In the genomic region with DNA sequence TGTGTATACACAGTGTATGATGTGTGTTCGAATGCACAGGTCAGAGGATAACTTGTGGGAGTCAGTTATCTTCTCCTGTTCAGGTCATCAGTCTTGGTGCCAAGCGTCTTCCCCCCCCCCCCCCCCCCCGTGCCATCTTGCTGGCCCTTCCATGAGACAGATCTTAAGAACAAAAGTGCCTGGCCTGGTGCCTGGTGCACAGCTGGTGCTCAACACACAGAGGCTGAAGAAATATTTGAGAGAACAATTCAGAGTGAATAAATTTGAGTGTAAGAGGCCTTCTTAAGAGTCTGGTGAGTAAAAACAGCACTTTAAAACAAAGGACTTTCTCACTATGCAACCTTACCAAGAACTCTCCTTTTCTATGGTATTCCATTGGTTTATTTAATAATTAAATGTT, we compare ENCODE assay signal across 16 mouse cellular contexts.
A peak's percentile ranks its signal among the peaks of the same experiment; 100 is the strongest.
DNase-seq lines count a peak whose midpoint lies in the region; ATAC-seq and TF ChIP-seq lines count a peak whose summit lies in the region.
"Had no signal": no experiment of that assay in that cellular context is flagged by ENCODE, and none has a peak within 500 bp of the region (broad histone marks: within the 10 kb centered on the region; RNA-seq: fewer than 3 reads in every experiment).

No protein-coding gene starts in this region.

- H3K4me3 ChIP-seq in hindbrain, postnatal 0 days (ENCODE audit: low read length) = no peak overlapping the region
- no peak overlapping the region for H3K4me3 ChIP-seq in hindbrain, embryonic 16.5 days (ENCODE audit: low read length)
- no peak overlapping the region for H3K4me3 ChIP-seq in lung, adult 2 months (replicated peaks; ENCODE audit: extremely low read depth, low read depth, low read length)
- H3K4me3 ChIP-seq: embryonic facial prominence, embryonic 10.5 days; forebrain, embryonic 13.5 days; heart, adult 2 months; heart, embryonic 12.5 days; hindbrain, embryonic 15.5 days had no signal

- intact Hi-C loops in gastrocnemius, postnatal 14 days (cut with DNase I; ENCODE audit: low total_unique reads) = loop anchor here (5.0 to 10.0 kb wide), 3 partner anchors 38 to 251 kb away; no protein-coding TSS in a partner anchor
- intact Hi-C loops in gastrocnemius, postnatal 36 days (cut with DNase I) = no loop called here

- no peak for TF ChIP-seq POLR2A in lung, adult 2 months (IDR thresholded peaks at IDR 0.05; ENCODE audit: borderline replicate concordance, extremely low read depth, low read depth, low read length)
- TF ChIP-seq POLR2A in brain, embryonic 14.5 days (IDR thresholded peaks at IDR 0.05; ENCODE audit: borderline replicate concordance, extremely low read depth, insufficient read depth, insufficient read length, poor library complexity, severe bottlenecking) = no peak

- no peak for ATAC-seq in hindbrain, postnatal 0 days
- ATAC-seq in hindbrain, embryonic 16.5 days = no peak
- ATAC-seq: forebrain, embryonic 13.5 days had no signal

- peaks cover 42% of the 10 kb centered on the region for H3K4me1 ChIP-seq in hindbrain, postnatal 0 days (ENCODE audit: insufficient read depth, low read length)
- peaks cover 45% of the 10 kb centered on the region for H3K4me1 ChIP-seq in hindbrain, embryonic 16.5 days (ENCODE audit: control insufficient read depth, insufficient read depth, low read depth, low read length)
- H3K4me1 ChIP-seq in lung, adult 2 months (ENCODE audit: control insufficient read depth, insufficient read depth, low read length) = no peaks in the 10 kb centered on the region

- H3K27ac ChIP-seq in hindbrain, postnatal 0 days = no peak overlapping the region
- no peak overlapping the region for H3K27ac ChIP-seq in hindbrain, embryonic 16.5 days (ENCODE audit: low read depth, low read length)
- H3K27ac ChIP-seq: embryonic facial prominence, embryonic 10.5 days; heart, adult 2 months had no signal

- TF ChIP-seq CTCF in hindbrain, postnatal 0 days (IDR thresholded peaks at IDR 0.05; ENCODE audit: low read depth) = no peak
- TF ChIP-seq CTCF in lung, adult 2 months (IDR thresholded peaks at IDR 0.05; ENCODE audit: insufficient read depth, low read length) = no peak
- TF ChIP-seq CTCF in brain, embryonic 14.5 days (IDR thresholded peaks at IDR 0.05; ENCODE audit: borderline replicate concordance, extremely low read depth, insufficient read depth, insufficient read length) = no peak

- H3K9me3 ChIP-seq in hindbrain, postnatal 0 days (ENCODE audit: low read length) = no peaks in the 10 kb centered on the region
- no peaks in the 10 kb centered on the region for H3K9me3 ChIP-seq in hindbrain, embryonic 16.5 days (ENCODE audit: control insufficient read depth, low read length)
- H3K9me3 ChIP-seq: embryonic facial prominence, embryonic 10.5 days; forebrain, embryonic 13.5 days; heart, embryonic 12.5 days; hindbrain, embryonic 15.5 days had no signal

- WGBS in hindbrain, postnatal 0 days = 39% methylated on average over 1 of the region's 3 CpGs
- WGBS in hindbrain, embryonic 16.5 days = 52% methylated on average over 3 of the region's 3 CpGs
- WGBS in lung, adult 2 months = 60% methylated on average over 3 of the region's 3 CpGs

- no peaks in the 10 kb centered on the region for H3K36me3 ChIP-seq in hindbrain, postnatal 0 days (ENCODE audit: insufficient read depth, low read length)
- H3K36me3 ChIP-seq in hindbrain, embryonic 16.5 days (ENCODE audit: control insufficient read depth, insufficient read depth, low read length) = no peaks in the 10 kb centered on the region
- H3K36me3 ChIP-seq: embryonic facial prominence, embryonic 10.5 days; heart, embryonic 12.5 days; hindbrain, embryonic 15.5 days had no signal

- no peak overlapping the region for H3K4me2 ChIP-seq in hindbrain, postnatal 0 days (ENCODE audit: low read depth, low read length)
- H3K4me2 ChIP-seq in hindbrain, embryonic 16.5 days (ENCODE audit: low read length) = no peak overlapping the region
- H3K4me2 ChIP-seq: forebrain, embryonic 13.5 days; heart, embryonic 12.5 days; hindbrain, embryonic 15.5 days had no signal

- H3K27me3 ChIP-seq in hindbrain, postnatal 0 days (ENCODE audit: insufficient read depth, low read length) = no peaks in the 10 kb centered on the region
- H3K27me3 ChIP-seq in hindbrain, embryonic 16.5 days (replicated peaks; ENCODE audit: control insufficient read depth, insufficient read depth, low read length) = no peaks in the 10 kb centered on the region
- H3K27me3 ChIP-seq: forebrain, embryonic 13.5 days; hindbrain, embryonic 15.5 days had no signal

- H3K9ac ChIP-seq in hindbrain, postnatal 0 days (replicated peaks; ENCODE audit: low read length) = no peak overlapping the region
- H3K9ac ChIP-seq in hindbrain, embryonic 16.5 days (ENCODE audit: low read depth, low read length) = no peak overlapping the region
- H3K9ac ChIP-seq: forebrain, embryonic 13.5 days; heart, embryonic 12.5 days; hindbrain, embryonic 15.5 days had no signal

- peak; percentile 27 for DNase-seq in gastrocnemius, postnatal 14 days
- DNase-seq in gastrocnemius, postnatal 36 days = no peak
- peak; percentile 55 for DNase-seq in hindbrain, postnatal 0 days (ENCODE audit: low spot score)
- peak; percentile 39 for DNase-seq in lung, postnatal 36 days
- no peak for DNase-seq in lung, adult 2 months
- DNase-seq in brain, embryonic 14.5 days (ENCODE audit: low read depth) = peak; percentile 85
- no peak for DNase-seq in thymus, postnatal 25 days
- DNase-seq: adrenal gland, adult 2 months; adrenal gland, postnatal 25 days; cerebellum, adult 2 months; heart, adult 2 months had no signal

Comparison
In these comparisons a context has a peak if more than half of its experiments do, and no peak if none do; other contexts are left out.
1. DNase-seq: peak in gastrocnemius, postnatal 14 days (single experiment), hindbrain, postnatal 0 days (single experiment), lung, postnatal 36 days (single experiment) and brain, embryonic 14.5 days (single experiment); none in gastrocnemius, postnatal 36 days (0 of 2), lung, adult 2 months (single experiment) and thymus, postnatal 25 days (single experiment).